Mouse (Mus musculus): Measurements from ENCODE around the gene Pacrg. TPM values are rescaled to one million over a fixed set of nuclear protein-coding genes. Genes with fewer than 3 reads are reported as not detected.

Gene Pacrg
- polyA plus RNA-seq, 1 experiment from 2014 or later, result 1.0 TPM

DNA sequence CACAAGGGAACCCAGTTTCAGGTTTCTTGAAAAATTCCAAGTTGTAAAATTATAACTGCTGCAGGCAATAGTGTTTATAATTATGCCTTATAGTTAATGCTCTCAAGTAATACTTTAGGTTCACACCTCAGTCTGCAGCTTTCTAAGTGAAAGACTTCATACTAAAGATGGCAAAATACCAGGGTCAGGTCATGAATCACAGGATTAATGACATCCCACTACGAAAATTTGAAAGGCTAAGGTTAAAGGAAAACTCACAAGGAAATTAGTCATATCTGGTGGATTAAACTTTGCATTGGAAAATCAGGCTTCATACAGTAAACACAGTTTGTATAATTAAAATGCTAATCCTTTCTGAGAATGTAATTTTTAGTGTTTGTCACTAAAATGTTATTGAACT is 200.3 kb downstream of the Pacrg start:
- no peak for ATAC-seq (ENCODE audit: insufficient read depth, low FRiP score, low read depth)
- no peak overlapping the region for H3K4me3 ChIP-seq (replicated peaks)
- no peak overlapping the region for H3K27ac ChIP-seq
- H3K9me3 ChIP-seq, result no peaks in the 10 kb centered on the region
- no peaks in the 10 kb centered on the region for H3K36me3 ChIP-seq
- no peak overlapping the region for H3K4me2 ChIP-seq
- no peak overlapping the region for H3K9ac ChIP-seq
- 51% methylated on average over 1 of the region's 1 CpGs for WGBS
- no peaks in the 10 kb centered on the region for H3K27me3 ChIP-seq (replicated peaks)
- H3K4me1 ChIP-seq, result no peaks in the 10 kb centered on the region

DNA sequence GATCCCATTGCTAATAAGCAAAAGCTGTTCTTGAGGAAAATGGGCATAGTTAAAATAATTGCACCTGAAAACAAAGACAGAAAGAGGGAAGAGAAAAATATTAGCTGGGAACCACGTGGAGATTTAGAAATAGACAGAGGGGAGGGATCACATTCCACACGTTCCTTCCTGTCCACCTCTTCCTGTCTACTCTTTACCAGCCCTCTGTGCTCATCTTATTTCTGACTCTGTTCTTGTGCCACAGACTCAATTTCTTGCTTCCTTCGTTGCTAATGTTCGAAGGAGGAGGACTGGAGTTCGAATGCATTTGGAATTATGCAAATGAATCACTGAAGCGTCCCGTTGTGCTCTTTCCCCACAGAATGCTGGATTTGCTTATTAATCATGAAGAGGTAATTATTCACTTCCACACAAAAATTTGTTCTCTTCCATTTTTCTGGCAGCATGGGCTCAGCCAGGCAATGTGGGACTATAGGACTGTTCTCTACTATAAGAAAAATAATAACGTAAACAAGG is 204.1 kb downstream of the Pacrg start:
- no peaks in the 10 kb centered on the region for H3K27me3 ChIP-seq (replicated peaks)
- H3K4me2 ChIP-seq, result no peak overlapping the region
- H3K27ac ChIP-seq, result no peak overlapping the region
- no peak for ATAC-seq (ENCODE audit: insufficient read depth, low FRiP score, low read depth)
- no peaks in the 10 kb centered on the region for H3K4me1 ChIP-seq
- H3K9ac ChIP-seq, result no peak overlapping the region
- WGBS, result 76% methylated on average over 8 of the region's 8 CpGs
- H3K4me3 ChIP-seq (replicated peaks), result no peak overlapping the region
- no peaks in the 10 kb centered on the region for H3K9me3 ChIP-seq
- no peaks in the 10 kb centered on the region for H3K36me3 ChIP-seq

DNA sequence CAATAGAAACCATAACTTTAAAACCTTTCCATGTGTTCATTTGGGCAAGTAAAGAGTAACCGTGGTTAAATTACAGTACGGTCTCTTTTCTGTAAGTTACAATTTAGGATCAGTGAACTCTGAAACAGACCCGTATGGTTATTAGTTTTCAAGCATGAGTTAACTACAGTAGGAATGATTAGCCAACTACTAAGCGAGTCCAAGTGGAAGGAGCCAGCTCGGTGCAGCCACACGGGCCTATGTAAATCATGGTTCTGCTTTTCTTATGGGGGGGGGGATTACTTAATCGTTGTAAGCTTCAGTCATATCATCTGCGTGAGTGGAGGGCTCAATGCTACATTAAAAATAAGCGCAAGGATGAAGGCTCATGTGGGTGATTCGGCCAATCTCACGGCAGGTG is 204.6 kb downstream of the Pacrg start:
- ATAC-seq (ENCODE audit: insufficient read depth, low FRiP score, low read depth), result no peak
- Histone ChIP-seq H3K27ac (no peak overlapping the region), H3K4me1 (no peaks in the 10 kb centered on the region), H3K4me3 (replicated peaks) (no peak overlapping the region), H3K9me3 (no peaks in the 10 kb centered on the region), H3K4me2 (no peak overlapping the region), H3K36me3 (no peaks in the 10 kb centered on the region), H3K27me3 (replicated peaks) (no peaks in the 10 kb centered on the region), H3K9ac (no peak overlapping the region)
- WGBS, result 93% methylated on average over 11 of the region's 11 CpGs

DNA sequence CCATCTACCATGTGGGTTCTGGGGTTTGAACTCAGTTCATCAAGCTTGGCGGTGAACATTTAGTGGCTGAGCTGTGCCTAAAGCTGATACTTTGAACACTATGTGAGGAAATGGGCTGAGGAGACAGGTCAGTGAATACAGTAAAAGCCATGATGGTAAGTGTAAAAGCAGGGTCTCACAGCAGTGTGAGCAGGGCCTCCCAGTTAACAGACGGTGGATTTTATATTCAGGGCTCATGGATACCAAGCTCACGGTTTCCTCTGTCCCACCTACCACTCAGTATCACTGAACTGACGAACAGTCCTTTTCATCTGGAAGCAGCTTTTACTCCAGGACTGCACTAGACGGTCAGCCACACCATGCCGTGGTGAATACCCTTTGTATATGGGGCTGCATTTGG is 205.1 kb downstream of the Pacrg start:
- no peak overlapping the region for H3K27ac ChIP-seq
- H3K4me2 ChIP-seq, result no peak overlapping the region
- H3K4me1 ChIP-seq, result no peaks in the 10 kb centered on the region
- 95% methylated on average over 6 of the region's 6 CpGs for WGBS
- no peaks in the 10 kb centered on the region for H3K27me3 ChIP-seq (replicated peaks)
- no peak for ATAC-seq (ENCODE audit: insufficient read depth, low FRiP score, low read depth)
- H3K36me3 ChIP-seq, result no peaks in the 10 kb centered on the region
- H3K9ac ChIP-seq, result no peak overlapping the region
- H3K4me3 ChIP-seq (replicated peaks), result no peak overlapping the region
- H3K9me3 ChIP-seq, result no peaks in the 10 kb centered on the region

DNA sequence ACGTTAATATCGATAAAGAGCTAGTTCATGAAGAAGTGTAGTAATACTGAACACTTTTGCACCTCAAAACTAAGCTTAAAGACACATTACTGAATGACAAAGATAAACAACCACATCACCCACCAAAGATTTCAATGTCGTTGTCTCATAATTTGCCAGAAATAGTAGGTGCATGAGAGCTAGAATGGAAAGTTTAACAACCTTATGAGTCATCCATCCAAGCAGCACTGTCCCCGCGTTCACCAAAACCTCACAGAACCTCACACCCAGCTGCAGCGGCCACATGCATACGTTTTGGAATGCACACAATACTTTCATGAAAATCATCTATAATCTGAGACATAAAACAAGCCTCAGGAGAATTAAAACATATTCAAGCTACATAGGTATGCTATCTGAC is 206.3 kb downstream of the Pacrg start:
- Histone ChIP-seq H3K36me3 (no peaks in the 10 kb centered on the region), H3K4me3 (replicated peaks) (no peak overlapping the region), H3K9ac (no peak overlapping the region), H3K4me1 (no peaks in the 10 kb centered on the region), H3K4me2 (no peak overlapping the region), H3K27me3 (replicated peaks) (no peaks in the 10 kb centered on the region), H3K9me3 (no peaks in the 10 kb centered on the region), H3K27ac (no peak overlapping the region)
- WGBS, result 82% methylated on average over 7 of the region's 7 CpGs
- ATAC-seq (ENCODE audit: insufficient read depth, low FRiP score, low read depth), result no peak

DNA sequence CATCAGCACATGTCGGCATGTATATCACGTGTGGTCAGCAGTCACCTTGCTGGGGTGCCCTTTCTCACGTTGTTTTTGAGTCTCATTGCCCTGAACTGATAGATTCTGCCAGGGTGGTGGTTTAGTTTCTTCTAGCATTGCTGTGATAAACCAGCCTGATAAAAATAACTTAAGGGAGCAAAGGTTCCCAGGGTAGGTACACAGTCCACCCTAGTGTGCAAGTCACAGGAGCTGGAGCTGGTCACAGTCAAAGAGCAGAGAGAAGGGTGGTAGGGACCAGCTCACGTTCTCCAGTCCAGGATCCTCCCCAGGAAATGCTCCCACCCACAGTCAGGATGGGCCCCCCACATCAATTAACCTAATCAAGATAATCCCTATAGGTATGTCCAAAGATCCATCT is 211.9 kb downstream of the Pacrg start:
- Histone ChIP-seq H3K36me3 (no peaks in the 10 kb centered on the region), H3K27me3 (replicated peaks) (no peaks in the 10 kb centered on the region), H3K9ac (no peak overlapping the region), H3K9me3 (no peaks in the 10 kb centered on the region), H3K4me3 (replicated peaks) (no peak overlapping the region), H3K4me2 (no peak overlapping the region), H3K4me1 (no peaks in the 10 kb centered on the region), H3K27ac (no peak overlapping the region)
- ATAC-seq (ENCODE audit: insufficient read depth, low FRiP score, low read depth), result no peak
- 76% methylated on average over 4 of the region's 4 CpGs for WGBS

DNA sequence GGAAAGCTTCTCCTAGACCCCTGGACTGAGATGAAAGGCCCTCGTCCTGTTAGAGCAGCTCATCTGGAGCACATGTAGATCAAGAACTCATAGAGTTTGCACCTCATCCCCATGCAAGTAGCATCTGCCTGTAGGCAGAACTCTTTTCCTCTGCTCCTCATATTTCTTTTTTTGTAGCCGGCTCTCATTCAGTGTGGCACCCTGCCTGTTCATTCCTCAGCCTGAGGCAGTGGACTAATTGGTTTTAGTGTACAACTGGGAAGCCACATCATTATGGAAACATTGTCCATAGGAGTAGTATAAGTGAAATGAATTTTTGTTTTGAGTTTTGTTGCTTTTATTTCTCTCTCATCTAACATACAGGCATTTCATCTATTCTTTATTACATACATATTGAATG is 212.6 kb downstream of the Pacrg start:
- ATAC-seq (ENCODE audit: insufficient read depth, low FRiP score, low read depth), result no peak
- Histone ChIP-seq H3K4me3 (replicated peaks) (no peak overlapping the region), H3K36me3 (no peaks in the 10 kb centered on the region), H3K27ac (no peak overlapping the region), H3K4me1 (no peaks in the 10 kb centered on the region), H3K9me3 (no peaks in the 10 kb centered on the region), H3K9ac (no peak overlapping the region), H3K4me2 (no peak overlapping the region), H3K27me3 (replicated peaks) (no peaks in the 10 kb centered on the region)
- 70% methylated on average over 2 of the region's 2 CpGs for whole genome bisulfite sequencing

DNA sequence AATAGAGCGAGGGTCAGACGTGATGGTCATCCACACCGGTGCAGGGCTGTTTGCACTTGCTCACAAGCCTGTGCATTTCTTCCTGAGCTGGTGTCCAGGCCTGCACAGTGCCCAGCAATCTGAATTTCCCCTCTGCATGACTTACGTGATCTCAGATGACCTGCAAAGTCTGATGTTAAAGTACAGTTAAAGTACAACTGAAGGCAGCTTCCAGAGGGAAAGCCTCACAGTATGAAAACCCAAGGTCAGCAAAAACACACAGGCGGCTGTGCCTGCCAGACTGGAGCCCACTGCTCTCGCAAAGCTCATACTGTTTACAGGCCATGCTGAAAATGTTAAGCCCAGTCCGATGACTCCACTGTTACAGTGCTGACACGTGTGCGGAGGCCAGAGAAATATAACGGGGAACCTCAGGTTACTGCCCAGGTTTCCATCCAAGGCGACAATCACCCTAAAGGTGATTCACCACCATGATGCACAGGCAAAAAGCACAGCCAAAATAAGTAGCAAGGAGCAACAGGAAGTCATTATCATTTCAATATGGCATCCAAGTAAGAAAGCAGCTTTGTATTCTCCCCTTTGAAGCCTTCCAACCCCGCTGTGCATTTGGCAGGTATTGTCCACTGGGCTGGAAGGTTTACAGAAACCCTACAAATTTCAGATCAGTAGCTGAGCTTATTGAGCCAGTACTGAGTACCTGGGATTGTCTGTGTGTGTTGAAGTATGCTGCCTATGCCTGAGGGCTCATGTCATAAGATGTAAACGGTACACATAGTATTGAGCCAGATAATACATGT is 213.6 kb downstream of the Pacrg start:
- 74% methylated on average over 13 of the region's 13 CpGs for WGBS
- H3K27ac ChIP-seq, result no peak overlapping the region
- H3K9me3 ChIP-seq, result no peaks in the 10 kb centered on the region
- H3K9ac ChIP-seq, result no peak overlapping the region
- H3K4me1 ChIP-seq, result no peaks in the 10 kb centered on the region
- no peak overlapping the region for H3K4me3 ChIP-seq (replicated peaks)
- H3K36me3 ChIP-seq, result no peaks in the 10 kb centered on the region
- ATAC-seq (ENCODE audit: insufficient read depth, low FRiP score, low read depth), result no peak
- no peaks in the 10 kb centered on the region for H3K27me3 ChIP-seq (replicated peaks)
- no peak overlapping the region for H3K4me2 ChIP-seq

DNA sequence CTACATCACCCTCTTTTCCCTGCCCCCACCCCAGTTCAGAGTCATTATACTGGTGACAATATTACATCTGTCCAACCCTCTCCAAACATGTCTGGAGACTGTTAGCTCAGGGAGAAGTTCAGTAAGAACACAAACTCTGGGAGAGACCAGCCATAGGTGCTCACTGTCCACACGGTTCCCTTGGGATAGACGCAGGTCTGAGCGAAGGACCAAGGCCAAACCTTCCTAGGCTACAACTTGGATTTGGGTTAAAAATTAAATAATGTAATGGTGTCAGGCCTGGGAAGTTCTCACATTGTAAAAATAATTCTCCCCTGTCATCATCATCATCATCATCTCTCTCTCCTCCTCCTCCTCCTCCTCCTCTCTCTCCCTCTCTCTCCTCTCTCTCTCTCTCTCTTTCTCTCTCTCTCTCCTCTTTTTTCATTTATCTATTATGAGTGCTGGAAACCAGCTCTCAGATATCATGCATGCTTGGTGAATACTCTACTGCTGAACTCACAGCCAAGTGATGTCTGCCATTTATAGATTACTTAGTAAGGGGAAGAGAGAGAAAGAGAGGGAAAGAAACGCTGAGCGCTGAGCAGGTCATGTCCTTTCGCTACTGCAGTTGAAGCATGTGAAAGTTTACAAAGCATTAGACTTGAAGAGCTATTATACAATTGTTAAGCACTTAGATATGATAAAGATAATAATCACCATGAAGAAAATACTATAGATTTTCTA is 215.2 kb downstream of the Pacrg start:
- no peaks in the 10 kb centered on the region for H3K9me3 ChIP-seq
- no peak for ATAC-seq (ENCODE audit: insufficient read depth, low FRiP score, low read depth)
- no peaks in the 10 kb centered on the region for H3K27me3 ChIP-seq (replicated peaks)
- 80% methylated on average over 6 of the region's 6 CpGs for WGBS
- H3K27ac ChIP-seq, result no peak overlapping the region
- no peak overlapping the region for H3K9ac ChIP-seq
- no peaks in the 10 kb centered on the region for H3K36me3 ChIP-seq
- H3K4me3 ChIP-seq (replicated peaks), result no peak overlapping the region
- H3K4me2 ChIP-seq, result no peak overlapping the region
- no peaks in the 10 kb centered on the region for H3K4me1 ChIP-seq

DNA sequence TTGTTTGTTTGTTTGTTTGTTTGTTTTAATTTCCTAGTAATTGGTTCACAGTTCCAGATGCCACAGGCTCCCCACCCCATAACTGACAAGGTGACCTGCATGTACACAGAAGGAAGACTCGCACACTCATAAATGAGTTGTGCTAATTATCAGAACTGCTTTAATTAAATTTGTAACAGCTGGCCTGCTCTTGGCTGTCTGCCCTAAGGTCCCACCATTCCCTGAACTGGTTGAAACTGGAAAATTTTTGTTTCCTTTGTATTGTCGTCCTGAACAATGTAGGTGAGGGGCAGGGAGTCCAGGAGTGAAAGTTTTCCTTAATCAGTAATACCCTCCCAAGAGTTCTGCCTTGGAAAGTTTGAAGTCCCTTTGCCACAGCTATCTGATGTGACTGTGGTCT is 219.5 kb downstream of the Pacrg start:
- H3K36me3 ChIP-seq, result no peaks in the 10 kb centered on the region
- no peaks in the 10 kb centered on the region for H3K27me3 ChIP-seq (replicated peaks)
- no peak for ATAC-seq (ENCODE audit: insufficient read depth, low FRiP score, low read depth)
- H3K9ac ChIP-seq, result no peak overlapping the region
- no peaks in the 10 kb centered on the region for H3K9me3 ChIP-seq
- H3K4me1 ChIP-seq, result no peaks in the 10 kb centered on the region
- H3K4me3 ChIP-seq (replicated peaks), result no peak overlapping the region
- H3K4me2 ChIP-seq, result no peak overlapping the region
- no peak overlapping the region for H3K27ac ChIP-seq
- 74% methylated on average over 2 of the region's 2 CpGs for WGBS

DNA sequence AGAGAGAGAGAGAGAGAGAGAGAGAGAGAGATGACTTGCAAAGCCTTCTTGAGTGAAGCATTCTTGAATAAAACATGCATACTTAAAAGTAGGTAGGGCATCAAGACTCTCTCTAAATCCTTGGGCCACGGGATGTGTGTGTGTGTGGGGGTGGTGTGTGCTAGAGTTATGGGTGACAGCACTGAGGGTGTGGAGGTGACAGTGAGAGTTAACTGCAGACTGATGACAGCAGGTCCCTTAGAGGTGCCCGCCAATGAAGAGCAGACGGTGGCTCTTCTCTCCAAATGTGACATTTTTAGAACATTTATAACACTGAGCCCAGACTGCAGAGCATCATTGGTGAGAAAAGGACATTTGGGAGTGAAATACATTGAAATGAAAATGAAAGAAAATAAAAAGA is 220.2 kb downstream of the Pacrg start:
- WGBS, result 84% methylated on average over 3 of the region's 3 CpGs
- no peak overlapping the region for H3K9ac ChIP-seq
- no peaks in the 10 kb centered on the region for H3K27me3 ChIP-seq (replicated peaks)
- no peak overlapping the region for H3K4me3 ChIP-seq (replicated peaks)
- H3K27ac ChIP-seq, result no peak overlapping the region
- H3K9me3 ChIP-seq, result no peaks in the 10 kb centered on the region
- H3K4me1 ChIP-seq, result no peaks in the 10 kb centered on the region
- ATAC-seq (ENCODE audit: insufficient read depth, low FRiP score, low read depth), result no peak
- H3K36me3 ChIP-seq, result no peaks in the 10 kb centered on the region
- H3K4me2 ChIP-seq, result no peak overlapping the region

DNA sequence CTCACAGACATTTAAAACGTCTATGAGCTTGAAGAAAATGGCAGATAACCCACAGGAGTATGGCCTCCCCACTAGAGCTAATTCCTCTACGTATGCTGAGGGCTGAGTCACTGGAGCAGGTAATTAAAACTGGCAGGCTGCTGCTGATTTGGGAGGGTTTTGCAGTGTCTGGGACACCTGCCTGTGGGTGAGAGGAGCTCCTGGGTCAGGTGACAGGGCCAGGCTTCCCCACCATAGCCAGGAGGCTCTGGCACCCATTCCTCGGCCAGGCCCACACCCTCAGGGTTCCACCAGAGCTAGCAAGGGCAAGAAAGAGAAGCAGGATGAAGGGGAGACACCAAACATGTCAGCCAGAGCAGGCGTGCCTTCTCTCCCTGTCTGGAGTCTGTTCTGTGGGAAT is 222.5 kb downstream of the Pacrg start:
- no peak overlapping the region for H3K9ac ChIP-seq
- WGBS, result 68% methylated on average over 4 of the region's 4 CpGs

More for the DNA sequence above, 222.5 kb downstream of the Pacrg start:
- Histone ChIP-seq H3K4me3 (replicated peaks) (no peak overlapping the region), H3K27ac (no peak overlapping the region), H3K27me3 (replicated peaks) (no peaks in the 10 kb centered on the region), H3K4me2 (no peak overlapping the region), H3K4me1 (no peaks in the 10 kb centered on the region), H3K9me3 (no peaks in the 10 kb centered on the region), H3K36me3 (no peaks in the 10 kb centered on the region)
- ATAC-seq (ENCODE audit: insufficient read depth, low FRiP score, low read depth), result no peak

All from stomach, embryonic 15.5 days (tissue).